Mouse (Mus musculus) Patski (cell line): ENCODE measurements around the gene Rnf223. TPM values are rescaled to one million over a fixed set of nuclear protein-coding genes. Genes with fewer than 3 reads are reported as not detected.
A peak's percentile ranks its signal among the peaks of the same experiment; 100 is the strongest.

ENCODE experiments used
- ATAC-seq: fragments of 100-300 bp; one replicate; pipeline ENCODE4 v1.8.0; 2021
- CTCF ChIA-PET: fragments of 350-600 bp; sonication (Branson Sonifier 250); formaldehyde crosslinking; loops from one replicate; lab custom pipeline; 2022; ENCODE audit warnings: inconsistent platforms; lab: Charles Lee
- POLR2A ChIA-PET: fragments of 350-600 bp; sonication (Branson Sonifier 250); formaldehyde crosslinking; loops from one replicate; lab custom pipeline; 2022; ENCODE audit warnings: antibody characterized with exemption, inconsistent platforms; lab: Charles Lee
- DNase-seq: peaks from one replicate; pipeline ENCODE4 v3.0.0-alpha.2; 2011; ENCODE audit warnings: low read depth, low spot score
- H3K27me3 ChIP-seq: fragments of 371-371 bp; one replicate; pipeline ENCODE4 v1.5.1; 2021
- CTCF ChIP-seq: fragments of 100-300 bp; IDR thresholded peaks from one replicate; pipeline ENCODE4 v1.5.1; 2021
- in situ Hi-C: fragments of 300-500 bp; cut with MboI; formaldehyde crosslinking; loops from 3 replicates; pipeline ENCODE4 v1.11.1; 2018; ENCODE audit warnings: low pct_unique_long_range_greater_than_20kb, mixed read lengths
- polyA plus RNA-seq: library from polyadenylated mRNA; unstranded; gene quantifications from one replicate; pipeline ENCODE4 v1.2.3, GENCODE M21; 2021

Gene Rnf223
- polyA plus RNA-seq, 1 experiment from 2014 or later = 0.15 TPM

DNA sequence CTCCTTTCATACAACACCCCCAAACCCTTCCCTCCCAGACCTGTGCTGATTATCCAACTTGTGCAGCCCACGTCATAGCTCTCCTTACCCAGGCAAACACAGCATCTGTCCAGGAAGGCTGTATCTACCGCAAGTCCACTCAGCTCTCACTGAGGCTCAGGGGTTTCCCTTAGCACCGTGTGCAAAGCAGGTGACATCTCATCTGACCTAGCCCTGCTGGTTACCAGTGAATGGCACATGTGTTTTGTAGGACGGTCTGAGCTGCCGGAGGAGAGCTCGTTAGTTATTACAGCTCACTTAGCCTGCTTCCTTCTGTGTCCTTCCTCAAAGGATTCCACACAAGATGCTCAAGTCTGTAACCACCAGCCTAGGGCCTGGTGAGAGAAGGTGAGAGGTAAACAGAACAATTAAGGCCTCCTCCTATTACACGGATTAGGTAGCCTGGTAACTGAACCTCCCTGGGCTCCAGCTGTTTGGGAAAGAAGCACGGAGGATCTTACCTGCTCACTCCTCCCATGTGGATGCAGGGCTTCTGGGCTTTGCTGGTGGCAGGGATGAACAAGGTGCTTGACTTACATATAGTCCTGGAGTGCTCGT is 32.4 kb upstream of the Rnf223 start:
- ChIA-PET CTCF (interaction anchor here (0.6 kb wide), 1 partner anchor 17 kb away, joined by 3 read pairs; no protein-coding TSS in a partner anchor), POLR2A (no interaction called here)
- in situ Hi-C loops = no loop called here
- DNase-seq = no peak
- ATAC-seq = no peak
- TF ChIP-seq CTCF = no peak
- H3K27me3 ChIP-seq = no peaks in the 10 kb centered on the region

DNA sequence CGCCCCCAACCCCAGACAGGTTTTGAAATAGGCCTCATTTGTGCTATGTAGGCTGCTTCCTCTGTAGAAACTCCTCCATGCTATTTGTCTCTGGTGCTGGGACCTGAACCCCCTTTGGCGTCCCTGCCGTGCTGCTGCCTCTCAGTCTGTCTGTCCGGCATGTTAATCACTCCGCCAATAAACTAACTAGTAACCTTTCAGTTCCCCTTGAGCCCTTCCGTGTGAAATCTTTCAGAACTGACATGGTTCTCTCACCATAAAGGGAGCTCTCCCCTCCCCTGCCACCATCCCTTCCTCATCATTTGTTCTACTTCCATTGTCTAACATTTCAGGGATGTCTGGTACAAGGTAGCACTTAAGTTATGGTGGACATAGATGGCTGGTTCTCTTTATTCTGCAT is 30.9 kb upstream of the Rnf223 start:
- POLR2A ChIA-PET = no interaction called here
- CTCF ChIA-PET = no interaction called here
- no peak for DNase-seq
- in situ Hi-C loops = no loop called here
- no peak for TF ChIP-seq CTCF
- H3K27me3 ChIP-seq = no peaks in the 10 kb centered on the region
- ATAC-seq = no peak

DNA sequence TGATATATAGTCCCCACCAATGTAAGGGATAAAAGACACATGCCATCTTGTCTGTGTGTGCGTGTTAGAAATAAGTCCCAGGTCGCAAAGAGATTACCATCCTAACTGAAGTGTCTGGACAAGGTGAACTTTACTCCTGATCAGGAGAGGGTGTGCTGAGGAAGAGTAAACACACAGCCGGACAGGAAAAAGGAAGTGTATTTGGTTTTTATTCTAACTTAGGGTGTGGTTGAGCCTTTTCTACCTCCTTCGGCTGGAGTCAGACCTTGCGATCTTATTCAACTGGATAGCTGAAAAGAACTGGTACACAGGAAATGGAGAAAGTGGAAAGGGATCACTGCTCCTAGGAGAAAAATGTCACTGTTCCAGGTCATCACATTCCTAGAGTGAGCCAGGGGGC is 29.8 kb upstream of the Rnf223 start:
- in situ Hi-C loops = loop anchor here (10.0 kb wide), 1 partner anchor 126 kb away; no protein-coding TSS in a partner anchor
- no peak for TF ChIP-seq CTCF
- no peak for ATAC-seq
- ChIA-PET CTCF (no interaction called here), POLR2A (interaction anchor here (0.6 kb wide), 1 partner anchor 12 kb away, joined by 3 read pairs; no protein-coding TSS in a partner anchor)
- no peaks in the 10 kb centered on the region for H3K27me3 ChIP-seq
- DNase-seq = no peak

DNA sequence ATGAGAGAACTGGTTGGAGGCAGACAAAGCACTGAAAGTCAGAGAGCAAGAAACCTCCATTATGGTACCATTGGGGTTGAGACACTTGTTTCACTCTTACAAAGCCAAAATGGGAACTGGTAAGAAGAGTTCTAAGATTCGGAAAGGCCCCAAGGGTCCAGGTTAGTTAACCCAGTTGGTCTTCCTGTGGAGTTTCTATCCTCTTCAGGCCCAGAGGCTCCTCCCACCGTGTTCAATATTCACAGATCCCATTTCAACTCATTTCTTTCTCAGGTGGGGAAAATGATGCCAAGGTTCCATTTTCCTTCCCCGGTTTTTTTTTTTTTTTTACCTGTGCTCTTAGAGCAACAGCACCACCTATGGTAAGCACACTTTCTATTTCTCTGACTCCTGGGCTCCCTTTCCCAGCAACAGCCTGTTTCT is 28.8 kb upstream of the Rnf223 start:
- H3K27me3 ChIP-seq = no peaks in the 10 kb centered on the region
- DNase-seq (no peak), ATAC-seq (no peak)
- ChIA-PET CTCF (no interaction called here), POLR2A (no interaction called here)
- in situ Hi-C loops = loop anchor here (10.0 kb wide), 1 partner anchor 127 kb away; no protein-coding TSS in a partner anchor
- TF ChIP-seq CTCF = peak; percentile 15

DNA sequence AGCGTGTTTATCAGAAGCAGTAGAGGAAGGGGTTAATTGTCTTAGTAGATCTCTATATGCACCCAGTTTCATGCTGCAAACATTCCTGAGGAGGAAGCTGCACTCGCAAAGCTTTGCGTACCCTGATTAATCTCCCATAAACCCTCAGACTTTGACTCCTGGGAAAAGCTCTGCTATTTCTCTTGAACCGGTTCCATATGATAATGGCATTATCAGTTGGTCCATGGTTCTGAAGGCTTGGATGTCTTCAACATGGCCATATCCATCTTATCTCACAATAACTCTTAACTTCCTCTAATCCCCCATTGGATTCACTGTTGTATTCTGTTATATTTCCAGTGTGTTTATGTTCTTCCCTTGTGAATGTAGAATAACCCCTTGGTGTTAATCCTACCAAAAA is 27.0 kb upstream of the Rnf223 start:
- in situ Hi-C loops = loop anchor here (10.0 kb wide), 1 partner anchor 129 kb away; no protein-coding TSS in a partner anchor
- CTCF ChIA-PET = no interaction called here
- DNase-seq (no peak), ATAC-seq (no peak)
- no peak for TF ChIP-seq CTCF
- no peaks in the 10 kb centered on the region for H3K27me3 ChIP-seq
- POLR2A ChIA-PET = no interaction called here

DNA sequence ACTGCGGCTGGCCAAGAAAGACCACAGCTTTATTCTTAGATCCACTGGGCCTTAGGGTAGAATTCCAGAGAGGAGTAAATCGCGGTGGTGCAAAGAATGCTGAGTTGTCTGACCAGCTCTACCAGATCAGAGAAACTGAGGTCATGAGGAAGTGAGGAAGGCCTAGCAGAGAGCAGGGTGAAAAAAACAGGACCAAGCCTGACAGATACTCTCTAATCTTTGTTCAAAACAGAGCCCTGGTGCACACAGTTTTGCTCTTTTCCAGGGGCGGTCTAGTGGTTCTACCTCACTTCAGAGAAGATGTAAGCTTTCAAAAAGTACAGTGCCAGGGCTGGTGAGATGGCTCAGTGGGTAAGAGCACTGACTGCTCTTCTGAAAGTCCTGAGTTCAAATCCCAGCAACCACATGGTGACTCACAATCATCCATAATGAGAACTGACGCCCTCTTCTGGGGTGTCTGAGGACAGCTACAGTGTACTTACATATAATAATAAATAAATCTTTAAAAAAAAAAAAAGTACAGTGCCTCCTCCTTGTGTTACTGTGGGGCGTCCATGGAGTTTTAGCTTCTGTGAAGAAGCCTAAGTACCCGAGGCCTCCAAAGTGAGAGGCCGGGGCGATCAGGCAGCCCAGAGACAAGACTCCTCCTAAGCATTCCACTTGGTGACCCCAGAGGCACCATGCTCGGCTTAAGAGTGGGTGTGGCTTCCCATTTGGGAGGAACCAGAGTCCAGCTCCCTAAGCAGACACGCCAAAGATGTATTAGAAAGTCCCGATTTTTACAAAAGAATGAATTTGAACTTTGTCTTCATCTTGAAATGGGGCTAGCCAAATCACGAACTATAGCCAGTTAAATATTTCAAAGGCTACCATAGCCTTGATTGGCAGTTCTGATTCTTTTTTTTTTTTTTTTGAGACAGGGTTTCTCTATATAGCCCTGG is 21.4 kb upstream of the Rnf223 start:
- POLR2A ChIA-PET = interaction anchor here (0.5 to 1.3 kb wide), 7 partner anchors 14 to 153 kb away, joined by 3 to 4 read pairs (median 3); partner anchors contain the start of gene Sdf4
- CTCF ChIA-PET = interaction anchor here (1.0 kb wide), 1 partner anchor 12 kb away, joined by 3 read pairs; no protein-coding TSS in a partner anchor
- TF ChIP-seq CTCF = no peak
- in situ Hi-C loops = loop anchor here (10.0 kb wide), 1 partner anchor 134 kb away; no protein-coding TSS in a partner anchor
- DNase-seq = no peak
- H3K27me3 ChIP-seq = no peaks in the 10 kb centered on the region
- peak; percentile 57 for ATAC-seq

DNA sequence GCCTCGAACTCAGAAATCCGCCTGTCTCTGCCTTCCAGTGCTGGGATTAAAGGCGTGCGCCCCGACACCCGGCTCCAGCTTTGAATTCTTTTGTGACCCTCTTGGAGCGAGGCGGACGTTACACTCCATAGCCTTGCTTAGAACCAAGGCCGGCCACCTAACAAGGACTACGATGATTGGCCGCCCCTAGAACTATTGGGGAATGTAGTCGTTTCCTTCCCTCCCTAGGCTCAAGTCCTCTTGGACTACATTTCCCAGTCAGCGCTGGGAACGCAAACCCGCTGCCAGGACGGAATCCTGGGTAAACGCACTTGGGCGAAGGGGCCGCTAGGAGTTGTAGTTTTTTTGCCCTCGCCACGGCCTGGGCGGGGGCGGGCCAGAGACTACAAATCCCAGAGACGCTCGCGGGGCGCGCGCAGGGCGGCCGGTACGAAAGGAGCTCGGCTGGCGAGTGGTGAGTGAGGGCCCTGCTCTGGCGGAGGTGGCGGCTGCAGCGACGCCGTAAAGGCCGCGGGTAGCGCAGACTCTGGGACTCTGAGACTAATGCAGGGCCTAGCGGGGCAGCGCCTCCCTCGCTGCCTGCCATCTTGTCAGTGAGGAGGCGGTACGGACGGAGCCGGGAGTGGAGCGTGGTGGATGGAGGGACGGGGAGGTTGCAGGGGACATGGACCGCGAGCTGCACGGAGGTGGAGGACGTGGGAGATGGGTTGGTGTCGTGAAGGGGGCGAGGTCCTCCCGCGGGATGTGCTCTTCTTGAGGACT is 20.6 kb upstream of the Rnf223 start, which contains the start of gene 9430015G10Rik:
9430015G10Rik (plus strand) TSS at position 413 of the 762 bp plus-strand sequence.
- ChIA-PET CTCF (interaction anchor here (1.0 kb wide), 1 partner anchor 22 kb away, joined by 3 read pairs; no protein-coding TSS in a partner anchor), POLR2A (interaction anchor here (0.6 to 1.1 kb wide), 6 partner anchors 14 to 117 kb away, joined by 3 to 5 read pairs (median 4); partner anchors contain the start of gene Sdf4)
- DNase-seq (peak; percentile 65), ATAC-seq (peak; percentile 80)
- in situ Hi-C loops = loop anchor here (10.0 kb wide), 1 partner anchor 135 kb away; no protein-coding TSS in a partner anchor
- no peaks in the 10 kb centered on the region for H3K27me3 ChIP-seq
- TF ChIP-seq CTCF = no peak

DNA sequence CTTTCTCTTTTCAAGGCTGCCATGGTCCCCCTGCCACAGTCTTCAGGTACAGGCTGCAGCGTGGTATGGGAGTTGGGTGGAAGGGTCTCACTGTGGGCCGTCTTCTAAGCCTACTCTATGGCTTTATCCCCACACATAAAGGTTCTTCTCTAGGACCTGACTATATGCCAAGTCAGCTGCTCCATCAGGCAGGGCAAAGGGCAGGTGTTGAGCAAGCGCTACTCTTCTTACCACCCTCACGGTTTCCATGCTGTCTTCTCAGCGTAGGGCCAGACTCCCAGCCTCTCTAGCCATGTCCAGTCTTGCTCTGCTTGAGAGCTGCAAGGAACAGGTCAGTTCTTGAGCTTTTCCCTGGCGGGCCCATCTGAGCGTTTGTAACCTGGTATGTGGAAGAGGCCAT is 6.2 kb upstream of the Rnf223 start:
- POLR2A ChIA-PET = interaction anchor here (1.1 kb wide), 1 partner anchor 14 kb away, joined by 3 read pairs; the partner anchor contains the start of gene 9430015G10Rik
- H3K27me3 ChIP-seq = no peaks in the 10 kb centered on the region
- CTCF ChIA-PET = no interaction called here
- TF ChIP-seq CTCF = no peak
- DNase-seq (no peak), ATAC-seq (no peak)
- in situ Hi-C loops = no loop called here

DNA sequence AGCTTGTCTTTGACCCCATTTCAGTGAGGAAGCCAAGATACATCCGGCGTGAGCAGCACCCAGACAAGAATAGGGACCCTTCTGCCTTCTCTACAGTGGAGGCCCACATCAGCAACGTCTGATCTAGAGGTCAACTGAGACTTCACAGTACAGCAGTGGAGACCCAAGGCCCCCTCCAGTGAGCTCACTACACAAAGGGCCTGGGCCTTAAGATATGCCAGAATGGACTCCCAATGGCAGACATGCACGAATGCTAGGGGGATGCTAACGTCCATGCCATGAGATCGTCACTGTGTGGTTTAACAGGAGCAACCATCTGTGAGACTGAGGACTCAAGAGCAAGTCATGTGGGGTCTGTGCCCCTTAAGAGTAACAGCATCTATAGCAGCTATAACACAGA is 4.9 kb upstream of the Rnf223 start:
- ChIA-PET CTCF (interaction anchor here (0.6 to 1.4 kb wide), 4 partner anchors 11 to 193 kb away, joined by 3 read pairs; no protein-coding TSS in a partner anchor), POLR2A (no interaction called here)
- no peaks in the 10 kb centered on the region for H3K27me3 ChIP-seq
- in situ Hi-C loops = no loop called here
- no peak for TF ChIP-seq CTCF
- DNase-seq (no peak), ATAC-seq (no peak)
